Mouse (Mus musculus): ENCODE results near the gene Ndc80.

DNA sequence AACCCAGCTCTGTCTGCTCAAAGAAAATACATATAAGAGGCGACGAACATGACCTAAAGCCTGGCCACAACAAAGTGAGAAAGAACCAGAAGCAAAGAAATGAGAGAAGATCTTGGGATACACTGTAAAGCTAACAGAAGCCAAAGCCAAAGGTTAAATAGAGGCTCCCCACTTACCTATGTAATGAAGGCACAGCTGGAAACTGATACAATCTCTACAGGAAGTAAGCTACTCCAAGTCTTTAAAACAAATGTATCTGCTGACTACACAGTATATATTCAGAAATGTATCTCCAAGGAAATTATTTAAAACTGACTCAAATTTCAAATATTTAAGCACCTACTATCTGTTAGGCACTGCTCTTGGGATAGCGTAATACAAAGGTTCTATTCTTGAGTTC is 66.3 kb downstream of the Ndc80 start:
- TF ChIP-seq GATA1 (IDR thresholded peaks at IDR 0.05; ENCODE audit: low read length) (no peak), TAL1 (IDR thresholded peaks at IDR 0.05; ENCODE audit: low read length) (no peak)
